Mouse (Mus musculus) spleen, adult 2 months (tissue): Measurements from ENCODE around the gene Ccz1. TPM values are rescaled to one million over a fixed set of nuclear protein-coding genes. Genes with fewer than 3 reads are reported as not detected.

Source experiments
- DNase-seq, 2 experiments: peaks; one replicate each; pipeline versions ENCODE4 v3.0.0 to v3.0.0-alpha.2; 2012 to 2021; ENCODE audit warnings: low spot score in 2 of 2, low read depth in 1 of 2
- H3K27ac ChIP-seq: fragments of 200-500 bp; 2 replicates; pipeline ENCODE4 v1.5.1; 2012; ENCODE audit warnings: low read length, inconsistent platforms; ENCODE audit not compliant: insufficient read depth
- H3K27me3 ChIP-seq: fragments of 200-500 bp; 2 replicates; pipeline ENCODE4 v1.6.1; 2012; ENCODE audit warnings: mild to moderate bottlenecking, moderate library complexity, low read length, inconsistent platforms; ENCODE audit not compliant: control insufficient read depth, insufficient read depth
- H3K36me3 ChIP-seq: fragments of 200-500 bp; 2 replicates; pipeline ENCODE4 v1.6.1; 2012; ENCODE audit warnings: mild to moderate bottlenecking, low read length, inconsistent platforms; ENCODE audit not compliant: control insufficient read depth, insufficient read depth
- H3K4me1 ChIP-seq: fragments of 200-500 bp; 2 replicates; pipeline ENCODE4 v1.6.1; 2011; ENCODE audit warnings: inconsistent platforms; ENCODE audit not compliant: control insufficient read depth, insufficient read depth, insufficient read length
- H3K4me3 ChIP-seq: fragments of 200-500 bp; 2 replicates; pipeline ENCODE4 v1.5.1; 2011; ENCODE audit warnings: mild to moderate bottlenecking, inconsistent platforms; ENCODE audit not compliant: insufficient read depth, insufficient read length; ENCODE audit errors: extremely low read depth
- CTCF ChIP-seq: fragments of 200-500 bp; IDR thresholded peaks from 2 replicates; pipeline ENCODE4 v1.5.1; 2011; ENCODE audit warnings: mild to moderate bottlenecking, inconsistent platforms; ENCODE audit not compliant: insufficient read depth, insufficient read length, insufficient replicate concordance; ENCODE audit errors: extremely low read depth
- POLR2A ChIP-seq: fragments of 200-500 bp; IDR thresholded peaks from 2 replicates; pipeline ENCODE4 v1.6.1; 2011; ENCODE audit warnings: low read depth, low read length, inconsistent platforms
- WGBS: fragments of 180-500 bp; shearing (Covaris S2); methylation state at CpG from one replicate; pipeline ENCODE4 v1.1.7; 2018; 5-methylcytosine and 5-hydroxymethylcytosine counted together
- polyA plus RNA-seq: library from polyadenylated mRNA; depleted of rRNA; stranded (reverse); fragments of >200 nt; gene quantifications from 2 replicates; pipeline ENCODE4 v1.2.3, GENCODE M21; 2012; rRNA removed

Ccz1 gene
- polyA plus RNA-seq, 1 experiment, result 5.9 TPM

- no peak overlapping the region for H3K4me3 ChIP-seq
- no peaks in the 10 kb centered on the region for H3K4me1 ChIP-seq
- H3K36me3 ChIP-seq, result no peaks in the 10 kb centered on the region
- TF ChIP-seq POLR2A (no peak), CTCF (no peak)
- 91% methylated on average over 12 of the region's 12 CpGs for WGBS
- H3K27me3 ChIP-seq, result no peaks in the 10 kb centered on the region
- no peak for DNase-seq
- H3K27ac ChIP-seq, result no peak overlapping the region
Measured at GRCm38 (mm10) chr5:143948361-143948760, 66.3 kb downstream of the Ccz1 start.

- DNase-seq, result no peak
- TF ChIP-seq CTCF, result no peak
- no peak for TF ChIP-seq POLR2A
- H3K27me3 ChIP-seq, result no peaks in the 10 kb centered on the region
- H3K27ac ChIP-seq, result no peak overlapping the region
- H3K4me1 ChIP-seq, result no peaks in the 10 kb centered on the region
- WGBS, result 88% methylated on average over 14 of the region's 14 CpGs
- H3K36me3 ChIP-seq, result no peaks in the 10 kb centered on the region
- no peak overlapping the region for H3K4me3 ChIP-seq
Measured at GRCm38 (mm10) chr5:143943231-143944125, 71.2 kb downstream of the Ccz1 start.

- Histone ChIP-seq H3K27me3 (no peaks in the 10 kb centered on the region), H3K4me3 (no peak overlapping the region), H3K36me3 (no peaks in the 10 kb centered on the region), H3K27ac (no peak overlapping the region), H3K4me1 (no peaks in the 10 kb centered on the region)
- WGBS, result 19% methylated on average over 10 of the region's 10 CpGs
- no peak for DNase-seq
- TF ChIP-seq CTCF, result no peak
- TF ChIP-seq POLR2A, result no peak
Measured at GRCm38 (mm10) chr5:143941588-143941987, 73.1 kb downstream of the Ccz1 start.

Other genes with a start within 250 kb of the Ccz1 start
- 23.4 and 23.8 TPM in 2 replicates for gene Eif2ak1, start 197.1 kb downstream of the Ccz1 start, polyA plus RNA-seq
- 0.08 and 0.09 TPM in 2 replicates for gene Ankrd61, start 117.2 kb downstream of the Ccz1 start, polyA plus RNA-seq
- 24.2 and 25.2 TPM in 2 replicates for gene Aimp2, start 105.0 kb downstream of the Ccz1 start, polyA plus RNA-seq
- gene Pms2, start 104.9 kb downstream of the Ccz1 start, polyA plus RNA-seq, result 3.6 and 3.9 TPM in 2 replicates
- not detected in 2 replicates for gene Gm42421, start 86.7 kb downstream of the Ccz1 start, polyA plus RNA-seq
- gene Rsph10b, start 81.8 kb downstream of the Ccz1 start, polyA plus RNA-seq, result 0.28 and 0.49 TPM in 2 replicates
- not detected in 2 replicates for gene Ocm, start 11.8 kb upstream of the Ccz1 start, polyA plus RNA-seq
- gene Lmtk2, start 85.6 kb upstream of the Ccz1 start, polyA plus RNA-seq, result 10.0 and 12.9 TPM in 2 replicates
- 6.1 and 7.6 TPM in 2 replicates for gene Bhlha15, start 175.4 kb upstream of the Ccz1 start, polyA plus RNA-seq
- gene Tecpr1, start 208.7 kb upstream of the Ccz1 start, polyA plus RNA-seq, result 71.1 and 73.9 TPM in 2 replicates
- 50.2 and 60.3 TPM in 2 replicates for gene Bri3, start 229.6 kb upstream of the Ccz1 start, polyA plus RNA-seq